Mouse (Mus musculus): ENCODE measurements around the gene Egf.

DNA sequence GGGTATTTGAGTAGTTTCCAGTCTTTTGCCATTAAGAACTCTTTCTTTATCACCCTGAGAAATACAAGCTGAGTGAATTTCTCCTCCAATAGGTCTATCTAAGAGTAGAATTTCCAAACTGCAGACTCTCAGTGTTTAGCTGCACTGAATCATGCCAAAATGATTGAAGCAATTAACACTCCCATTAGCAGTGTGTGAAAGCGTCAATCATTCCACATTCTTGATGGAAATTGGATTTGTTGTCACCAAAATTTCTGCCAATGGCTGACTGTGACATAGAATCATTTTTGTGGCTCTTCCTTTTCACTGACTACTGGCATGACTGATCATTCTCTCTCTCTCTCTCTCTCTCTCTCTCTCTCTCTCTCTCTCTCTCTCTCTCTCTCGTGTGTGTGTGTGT is 91.2 kb downstream of the Egf start:
- TF ChIP-seq EP300 (IDR thresholded peaks at IDR 0.05; ENCODE audit: low read depth) = no peak
- no peak for TF ChIP-seq CTCF (IDR thresholded peaks at IDR 0.05; ENCODE audit: low read depth)

Measured in liver, postnatal 0 days (tissue).